10 mouse cellular contexts compared by ENCODE assay signal in the genomic region with DNA sequence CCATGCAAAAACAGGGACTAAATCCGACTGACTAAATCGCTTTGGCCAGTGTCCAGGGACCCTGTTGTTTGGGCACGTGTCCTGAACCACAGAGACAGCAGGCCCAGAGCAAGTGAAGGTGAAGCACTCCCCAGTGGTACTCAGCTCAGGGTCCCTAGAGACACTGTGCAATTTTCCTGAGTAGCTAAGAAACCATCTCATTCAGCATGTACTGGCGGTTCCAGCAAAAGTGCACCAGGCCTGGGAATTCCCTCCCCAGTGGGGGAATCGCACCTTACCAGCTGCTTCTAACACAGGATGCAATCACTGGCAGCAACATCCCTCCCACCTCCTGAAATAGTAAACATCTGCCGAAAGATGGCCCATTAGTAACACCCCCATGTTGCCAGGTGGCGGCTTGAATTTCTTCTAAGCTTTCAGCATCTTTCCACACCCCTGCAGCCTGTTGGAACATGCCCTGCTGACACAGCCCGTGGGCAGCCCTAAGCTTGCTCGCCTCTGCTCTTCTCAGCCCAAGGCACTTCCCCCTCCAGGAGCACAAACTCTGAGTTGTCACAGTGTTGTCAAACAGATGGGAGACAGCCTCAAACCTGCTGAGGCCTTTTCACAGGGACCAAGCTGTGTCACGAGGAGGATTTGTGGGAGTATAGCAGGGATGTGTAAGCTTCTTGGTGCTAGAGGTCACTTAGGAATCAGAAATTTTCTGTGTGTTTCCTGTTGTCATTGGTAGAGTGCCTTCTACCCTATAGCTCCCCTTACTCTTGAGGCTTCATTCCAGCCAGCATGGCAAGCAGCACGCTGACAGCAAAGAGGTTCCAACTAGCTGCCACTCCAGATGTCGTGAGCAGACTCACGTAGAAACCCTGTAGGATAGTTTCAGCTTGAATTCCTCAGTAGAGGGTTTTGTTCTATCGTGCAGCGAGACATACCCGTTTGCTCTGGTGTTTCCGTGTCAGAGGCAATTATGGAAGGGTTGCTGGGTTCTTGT.
DNase-seq lines count a peak whose midpoint lies in the region; ATAC-seq and TF ChIP-seq lines count a peak whose summit lies in the region.
"Had no signal": no experiment of that assay in that cellular context is flagged by ENCODE, and none has a peak within 500 bp of the region (broad histone marks: within the 10 kb centered on the region; RNA-seq: fewer than 3 reads in every experiment).

No protein-coding gene starts in this region.

- H3K27me3 ChIP-seq in limb, embryonic 14.5 days (ENCODE audit: control insufficient read depth, insufficient read depth, low read length) = no peaks in the 10 kb centered on the region
- no peaks in the 10 kb centered on the region for H3K27me3 ChIP-seq in heart, embryonic 11.5 days (ENCODE audit: control insufficient read depth, insufficient read depth, low read length)
- H3K27me3 ChIP-seq: lung, embryonic 15.5 days had no signal

- no peak overlapping the region for H3K27ac ChIP-seq in limb, embryonic 14.5 days (replicated peaks; ENCODE audit: low read depth, low read length)
- no peak overlapping the region for H3K27ac ChIP-seq in heart, embryonic 11.5 days (ENCODE audit: low read depth, low read length)
- H3K27ac ChIP-seq: lung, embryonic 15.5 days had no signal

- no peak overlapping the region for H3K9ac ChIP-seq in limb, embryonic 14.5 days (ENCODE audit: low read depth, low read length, severe bottlenecking)
- H3K9ac ChIP-seq in heart, embryonic 11.5 days (ENCODE audit: low read depth, low read length) = no peak overlapping the region
- H3K9ac ChIP-seq: lung, embryonic 15.5 days had no signal

- H3K4me1 ChIP-seq in limb, embryonic 14.5 days (ENCODE audit: control insufficient read depth, insufficient read depth, low read length) = peaks cover 5% of the 10 kb centered on the region; the same call in 1 of the 2 replicates
- H3K4me1 ChIP-seq in heart, embryonic 11.5 days (ENCODE audit: control insufficient read depth, insufficient read depth, low read length) = 0 out of 2 replicates have a peak, but pooled peaks cover 3% of the 10 kb centered on the region
- H3K4me1 ChIP-seq: lung, embryonic 15.5 days had no signal

- no peak overlapping the region for H3K4me3 ChIP-seq in limb, embryonic 14.5 days (replicated peaks; ENCODE audit: low read length)
- H3K4me3 ChIP-seq in heart, embryonic 11.5 days (ENCODE audit: low read depth, low read length) = no peak overlapping the region
- H3K4me3 ChIP-seq: lung, embryonic 15.5 days had no signal

- peak; percentile 55; the same call in 1 of the 2 replicates for ATAC-seq in limb, embryonic 14.5 days (ENCODE audit: low FRiP score, low read depth)
- no peak for ATAC-seq in heart, embryonic 11.5 days (replicated peaks; ENCODE audit: insufficient number of reproducible peaks, low FRiP score, low TSS enrichment)
- ATAC-seq: intestine, postnatal 0 days had no signal

- WGBS in limb, embryonic 14.5 days = 18% methylated on average over 17 of the region's 17 CpGs
- 33% methylated on average over 17 of the region's 17 CpGs for WGBS in heart, embryonic 11.5 days (ENCODE audit: insufficient replicate concordance)

- H3K9me3 ChIP-seq in limb, embryonic 14.5 days (ENCODE audit: control insufficient read depth, low read length) = no peaks in the 10 kb centered on the region
- H3K9me3 ChIP-seq in heart, embryonic 11.5 days (replicated peaks; ENCODE audit: control insufficient read depth, low read length) = no peaks in the 10 kb centered on the region
- H3K9me3 ChIP-seq: lung, embryonic 15.5 days had no signal

- no peak for TF ChIP-seq POLR2A in limb, embryonic 14.5 days (IDR thresholded peaks at IDR 0.05; ENCODE audit: borderline replicate concordance, extremely low read depth, insufficient read depth, insufficient read length)

- H3K4me2 ChIP-seq in limb, embryonic 14.5 days (replicated peaks; ENCODE audit: low read depth, low read length, severe bottlenecking) = no peak overlapping the region
- H3K4me2 ChIP-seq in heart, embryonic 11.5 days = no peak overlapping the region
- H3K4me2 ChIP-seq: lung, embryonic 15.5 days had no signal

- H3K36me3 ChIP-seq in limb, embryonic 14.5 days (ENCODE audit: control insufficient read depth, insufficient read depth, low read length) = no peaks in the 10 kb centered on the region
- H3K36me3 ChIP-seq in heart, embryonic 11.5 days (ENCODE audit: control insufficient read depth, insufficient read depth, low read length) = no peaks in the 10 kb centered on the region
- H3K36me3 ChIP-seq: lung, embryonic 15.5 days had no signal

- DNase-seq in heart, postnatal 4 days = peak; percentile 15
- DNase-seq in heart, adult 9 months (ENCODE audit: low spot score in 2 of 2) = no peak
- DNase-seq in embryo, embryonic 11 days = peak; percentile 48
- peak; percentile 5 for DNase-seq in gastrocnemius, postnatal 25 days
- DNase-seq in limb, embryonic 14.5 days (ENCODE audit: low spot score) = peak; percentile 41
- DNase-seq in spleen, postnatal 4 days (ENCODE audit: low spot score in 2 of 2) = no peak
- no peak for DNase-seq in cerebellum, postnatal 36 days

Comparison
In these comparisons a context has a peak if more than half of its experiments do, and no peak if none do; other contexts are left out.
1. DNase-seq: peak in heart, postnatal 4 days (single experiment), embryo, embryonic 11 days (single experiment), gastrocnemius, postnatal 25 days (single experiment) and limb, embryonic 14.5 days (single experiment); none in heart, adult 9 months (0 of 2), spleen, postnatal 4 days (0 of 2) and cerebellum, postnatal 36 days (0 of 2).